Mouse (Mus musculus) cerebellum, adult 9-11 months (tissue): ENCODE measurements around the gene Olfr1286.

ENCODE experiments used
- DNase-seq: peaks from one replicate; pipeline ENCODE4 v3.0.0; 2022

Gene Olfr1286

DNA sequence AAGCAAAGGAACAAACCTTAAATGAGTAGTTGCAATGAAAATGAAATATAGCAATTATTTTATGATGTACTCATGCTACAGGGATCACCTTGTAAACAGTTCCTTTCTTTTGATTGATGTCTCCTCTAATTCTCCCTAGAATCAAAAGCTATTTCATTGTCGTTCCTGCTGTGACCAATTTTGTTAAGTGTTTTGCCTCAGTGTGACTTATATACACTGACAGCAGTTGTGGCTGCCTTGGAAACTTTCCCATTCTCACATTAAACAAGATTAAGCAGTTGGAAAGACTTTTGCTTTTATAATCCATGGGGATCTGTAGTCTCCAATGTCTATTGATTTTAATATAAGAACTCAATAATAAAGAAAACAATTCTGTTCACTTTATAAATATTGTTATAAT lies at the start of gene Olfr1286:
Olfr1286 (minus strand) TSS at position 185 of the 400 bp plus-strand sequence.
- no peak for DNase-seq

DNA sequence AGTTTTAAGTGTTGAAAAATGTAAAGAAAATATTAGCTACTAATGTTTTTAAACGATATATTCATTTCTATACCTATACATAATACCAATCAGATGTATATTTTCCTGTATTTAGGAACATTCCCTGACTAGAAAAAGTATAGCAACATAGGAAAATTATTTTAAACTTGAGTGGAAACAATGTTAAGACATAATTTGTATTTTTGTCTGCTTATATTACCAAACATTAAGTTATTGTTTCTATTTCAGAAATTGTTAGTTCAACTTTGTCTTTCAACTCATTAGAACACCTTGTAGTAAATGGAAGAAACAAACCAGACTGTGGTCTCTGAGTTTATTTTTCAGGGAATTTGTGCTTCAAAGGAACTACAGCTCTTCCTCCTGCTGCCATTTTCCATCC lies 25.9 kb upstream of the Olfr1286 start, which contains the start of gene Olfr1287:
Olfr1287 (plus strand) TSS at position 301 of the 400 bp plus-strand sequence.
- DNase-seq, result no peak

DNA sequence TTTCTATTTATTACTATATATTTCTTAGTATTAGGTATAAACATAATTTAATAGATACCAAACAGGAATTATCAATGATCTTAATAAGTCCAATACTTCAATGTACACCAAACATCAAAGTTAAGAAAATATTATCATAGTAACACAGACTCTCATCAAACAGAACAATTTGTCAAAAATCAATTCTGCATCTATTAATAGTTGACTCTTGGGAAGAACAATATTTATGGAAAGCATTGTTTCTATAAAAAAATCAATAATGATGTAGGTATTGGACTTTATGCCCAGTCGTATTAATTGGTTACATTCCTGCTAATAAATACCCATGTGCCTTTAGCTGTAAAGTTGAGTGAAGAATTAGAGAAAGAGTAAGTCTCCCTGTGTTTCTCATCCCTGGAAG lies 47.7 kb downstream of the Olfr1286 start, which contains the start of gene Olfr1284:
Olfr1284 (plus strand) TSS at position 301 of the 400 bp plus-strand sequence.
- no peak for DNase-seq
